Mouse (Mus musculus) embryonic facial prominence, embryonic 12.5 days (tissue): ENCODE data around the gene Krtap16-1. TPM values are rescaled to one million over a fixed set of nuclear protein-coding genes. Genes with fewer than 3 reads are reported as not detected.

Source experiments
- ATAC-seq: fragments of 200-750 bp; cut with Nextera tagmentation; 2 replicates; pipeline ENCODE4 v1.8.0; 2017; ENCODE audit not compliant: insufficient number of reproducible peaks, insufficient read depth, low FRiP score, low TSS enrichment
- H3K27ac ChIP-seq: fragments of 300-500 bp; sonication (generic); 2 replicates; pipeline ENCODE4 v1.5.1; 2016; ENCODE audit warnings: mild to moderate bottlenecking
- H3K27me3 ChIP-seq: fragments of 300-500 bp; sonication (generic); 2 replicates; pipeline ENCODE4 v1.6.1; 2016; ENCODE audit warnings: mild to moderate bottlenecking, moderate library complexity
- H3K36me3 ChIP-seq: fragments of 300-500 bp; sonication (generic); 2 replicates; pipeline ENCODE4 v1.6.1; 2016; ENCODE audit warnings: mild to moderate bottlenecking
- H3K4me1 ChIP-seq: fragments of 300-500 bp; sonication (generic); 2 replicates; pipeline ENCODE4 v1.6.1; 2016
- H3K4me2 ChIP-seq: fragments of 300-500 bp; sonication (generic); replicated peaks from 2 replicates; pipeline ENCODE4 v1.6.1; 2016; ENCODE audit warnings: mild to moderate bottlenecking, moderate library complexity
- H3K4me3 ChIP-seq: fragments of 300-500 bp; sonication (generic); 2 replicates; pipeline ENCODE4 v1.5.1; 2016; ENCODE audit warnings: mild to moderate bottlenecking
- H3K9ac ChIP-seq: fragments of 300-500 bp; sonication (generic); 2 replicates; pipeline ENCODE4 v1.6.1; 2016; ENCODE audit warnings: mild to moderate bottlenecking, moderate library complexity
- H3K9me3 ChIP-seq: fragments of 300-500 bp; sonication (generic); 2 replicates; pipeline ENCODE4 v1.6.1; 2016; ENCODE audit warnings: mild to moderate bottlenecking, moderate library complexity
- WGBS: fragments of 180-500 bp; shearing (Covaris S2); methylation state at CpG from one replicate; pipeline ENCODE4 v1.1.7; 2016; 5-methylcytosine and 5-hydroxymethylcytosine counted together
- polyA plus RNA-seq: library from polyadenylated mRNA; unstranded; fragments of >200 nt; fragmentation: Nextera tagmentation; extraction: Ambion mirVana; gene quantifications from 2 replicates; pipeline ENCODE4 v1.2.1, GENCODE M21; 2016

Krtap16-1 gene
- polyA plus RNA-seq, 1 experiment from 2014 or later = not detected

DNA sequence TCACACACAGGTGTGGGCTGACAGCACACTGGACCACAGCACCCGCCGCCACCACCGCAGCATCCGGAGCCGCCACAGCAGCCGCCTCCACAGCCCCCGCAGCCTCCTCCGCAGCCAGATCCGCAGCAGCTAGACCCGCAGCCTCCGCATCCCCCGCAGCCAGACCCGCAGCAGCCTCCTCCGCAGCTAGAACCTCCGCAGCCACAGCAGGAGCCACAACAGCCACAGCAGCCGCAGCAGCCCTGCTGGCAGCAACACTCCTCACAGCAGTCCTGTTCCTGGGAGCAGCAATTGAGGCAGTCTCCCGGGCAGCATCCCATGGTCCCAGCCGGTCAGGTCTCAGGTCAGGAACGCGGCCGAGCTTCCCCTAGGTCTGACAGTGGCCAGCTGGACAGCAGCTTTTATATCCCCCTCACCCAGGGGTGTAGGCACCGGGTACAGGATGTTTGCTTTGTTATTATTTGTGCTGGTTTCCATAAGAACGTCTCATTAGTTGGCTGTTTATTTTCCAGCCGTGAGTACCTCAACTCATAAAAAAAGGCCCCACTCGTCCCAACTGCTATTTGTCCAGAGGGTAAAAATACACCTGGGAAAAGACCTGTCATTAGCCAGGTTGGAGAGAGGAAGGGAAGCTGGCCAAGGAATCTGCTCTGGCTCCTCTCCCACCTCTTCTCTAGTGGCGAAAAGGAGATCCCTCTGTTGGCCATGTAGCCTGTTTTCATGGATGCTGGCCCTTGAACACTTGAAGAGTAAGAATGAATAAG, 7.4 kb upstream of the Krtap16-1 start, which contains the start of gene Krtap17-1:
Gene Krtap17-1, minus strand, starts transcription at position 375 of the 764 bp plus-strand sequence.
- WGBS = 26% methylated on average over 26 of the region's 26 CpGs

DNA sequence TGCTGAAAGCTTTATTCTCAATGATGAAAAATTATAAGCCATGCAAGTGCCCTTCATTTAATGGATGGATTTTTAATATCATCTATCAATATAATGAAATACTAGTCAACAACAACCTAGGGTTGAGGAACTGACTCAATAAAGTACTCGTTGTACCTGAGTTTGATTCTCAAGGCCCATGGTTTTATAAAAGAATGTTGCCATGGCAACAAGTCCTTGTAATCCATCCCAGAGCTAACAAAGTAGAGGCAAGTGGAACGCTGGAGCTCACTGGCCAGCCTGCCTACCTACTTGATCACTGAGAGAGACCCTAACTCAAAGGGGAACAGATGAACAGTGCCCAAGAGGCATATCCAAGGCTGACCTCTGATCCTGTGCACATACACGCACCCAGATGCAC, 4.2 kb upstream of the Krtap16-1 start:
- H3K4me1 ChIP-seq = no peaks in the 10 kb centered on the region
- no peak overlapping the region for H3K9ac ChIP-seq
- 82% methylated on average over 3 of the region's 3 CpGs for WGBS
- H3K36me3 ChIP-seq = no peaks in the 10 kb centered on the region
- H3K27ac ChIP-seq = no peak overlapping the region
- H3K27me3 ChIP-seq = peaks cover 28% of the 10 kb centered on the region
- no peak for ATAC-seq
- H3K4me2 ChIP-seq = no peak overlapping the region
- H3K9me3 ChIP-seq = no peaks in the 10 kb centered on the region
- H3K4me3 ChIP-seq = no peak overlapping the region

More for the DNA sequence above, 7.4 kb upstream of the Krtap16-1 start, which contains the start of gene Krtap17-1:
- no peaks in the 10 kb centered on the region for H3K36me3 ChIP-seq
- H3K4me1 ChIP-seq = no peaks in the 10 kb centered on the region
- no peak for ATAC-seq
- H3K9me3 ChIP-seq = no peaks in the 10 kb centered on the region
- no peak within 1 kb of the TSS for H3K27ac ChIP-seq
- H3K27me3 ChIP-seq = peaks cover 28% of the 10 kb centered on the region
- H3K4me3 ChIP-seq = no peak within 1 kb of the TSS
- H3K9ac ChIP-seq = no peak within 1 kb of the TSS
- H3K4me2 ChIP-seq = 0 out of 2 replicates have a peak within 1 kb of the TSS, but pooled peaks have one; percentile 5

DNA sequence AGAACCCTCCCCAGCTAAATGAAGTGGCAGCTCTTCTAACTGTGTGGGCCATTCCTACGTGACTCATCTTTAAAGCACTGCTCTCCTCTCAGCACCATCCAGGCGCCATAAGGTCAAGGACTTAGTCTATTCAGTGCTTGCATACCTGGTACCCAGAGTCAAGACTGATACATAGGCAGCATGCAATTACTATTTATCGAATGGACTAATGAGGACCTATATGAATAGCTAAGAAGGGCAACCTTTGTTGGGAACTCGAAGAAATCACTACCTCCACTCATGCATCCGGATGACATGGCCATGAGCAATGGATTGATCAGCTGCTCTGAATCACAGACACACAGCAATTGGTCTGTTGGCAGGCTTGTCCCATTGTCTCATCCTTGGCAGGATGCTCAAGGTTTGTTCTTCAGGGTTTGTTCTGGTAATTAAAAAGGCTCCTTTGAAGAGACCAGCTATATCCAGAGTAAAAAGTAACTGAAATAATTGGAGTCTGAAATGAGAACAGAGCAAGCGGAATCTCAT, 3.5 kb upstream of the Krtap16-1 start:
- Histone ChIP-seq H3K27ac (no peak overlapping the region), H3K36me3 (no peaks in the 10 kb centered on the region), H3K27me3 (peaks cover 24% of the 10 kb centered on the region), H3K9ac (no peak overlapping the region), H3K9me3 (no peaks in the 10 kb centered on the region), H3K4me1 (no peaks in the 10 kb centered on the region), H3K4me3 (no peak overlapping the region), H3K4me2 (no peak overlapping the region)
- WGBS = 84% methylated on average over 6 of the region's 6 CpGs
- ATAC-seq = no peak

DNA sequence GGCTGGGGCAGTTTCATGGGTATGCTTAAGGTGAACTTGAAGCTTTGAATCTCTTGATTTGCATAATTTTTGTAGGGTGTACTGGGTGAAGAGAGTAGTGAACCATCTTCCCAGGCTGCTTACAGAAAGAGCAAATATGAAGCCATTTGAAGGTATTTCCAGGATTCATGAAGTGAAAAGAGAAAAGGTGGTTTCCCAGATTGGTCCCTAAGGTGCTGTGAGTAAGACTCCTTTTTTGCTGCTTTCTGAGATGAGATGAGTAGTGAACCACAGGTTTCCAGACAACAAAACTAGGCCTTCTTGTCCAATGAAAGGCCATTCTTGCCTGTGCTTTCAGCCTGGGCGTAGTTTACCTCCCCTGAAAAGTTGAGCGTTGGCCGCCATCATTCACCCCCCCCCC, 2.1 kb upstream of the Krtap16-1 start:
- Histone ChIP-seq H3K27me3 (peaks cover 12% of the 10 kb centered on the region), H3K9ac (no peak overlapping the region), H3K27ac (no peak overlapping the region), H3K4me3 (no peak overlapping the region), H3K9me3 (no peaks in the 10 kb centered on the region), H3K4me1 (no peaks in the 10 kb centered on the region), H3K4me2 (no peak overlapping the region), H3K36me3 (no peaks in the 10 kb centered on the region)
- WGBS = 94% methylated on average over 3 of the region's 3 CpGs
- no peak for ATAC-seq

DNA sequence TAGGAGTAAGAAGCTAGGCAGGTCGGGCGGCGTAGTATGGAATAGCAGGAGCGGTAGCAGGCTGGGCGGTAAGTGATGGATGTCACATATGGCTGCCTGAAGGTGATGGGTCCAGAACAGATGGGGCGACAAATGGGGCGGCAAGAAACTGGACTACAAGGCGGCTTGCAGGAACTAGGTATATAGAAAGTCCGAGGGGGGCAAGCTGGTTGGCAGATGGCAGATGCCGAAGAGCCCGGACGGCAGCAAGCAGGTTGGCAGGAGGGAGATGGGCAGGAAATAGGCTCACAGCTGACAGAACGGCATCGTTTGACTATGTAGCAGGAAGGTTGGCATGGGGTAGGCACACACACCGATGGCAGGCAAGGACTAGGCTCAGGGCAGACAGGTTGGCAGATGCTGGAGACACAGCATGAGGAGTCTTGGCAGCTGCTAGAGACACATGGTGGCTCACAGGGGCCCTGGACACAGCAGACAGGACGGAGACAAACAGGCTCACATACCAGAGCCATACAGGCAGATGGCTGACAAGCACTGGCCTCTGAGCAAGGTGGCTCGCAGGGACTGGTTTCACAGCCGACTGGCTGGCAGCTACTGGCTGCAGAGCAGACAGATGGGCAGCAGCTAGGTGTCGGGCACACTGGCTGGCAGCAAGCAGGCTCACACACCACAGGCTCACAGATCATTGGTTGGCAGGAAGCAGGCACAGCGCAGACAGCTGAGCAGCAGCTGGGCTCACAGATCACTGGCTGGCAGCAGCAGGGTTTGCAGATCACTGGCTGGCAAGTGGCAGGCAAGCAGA, 905 bp downstream of the Krtap16-1 start:
- H3K27me3 ChIP-seq = 0 out of 2 replicates have a peak, but pooled peaks cover 2% of the 10 kb centered on the region
- no peak for ATAC-seq
- H3K36me3 ChIP-seq = no peaks in the 10 kb centered on the region
- H3K27ac ChIP-seq = no peak overlapping the region
- H3K9ac ChIP-seq = no peak overlapping the region
- 87% methylated on average over 20 of the region's 20 CpGs for WGBS
- H3K4me2 ChIP-seq = no peak overlapping the region
- no peaks in the 10 kb centered on the region for H3K9me3 ChIP-seq
- no peaks in the 10 kb centered on the region for H3K4me1 ChIP-seq
- no peak overlapping the region for H3K4me3 ChIP-seq

DNA sequence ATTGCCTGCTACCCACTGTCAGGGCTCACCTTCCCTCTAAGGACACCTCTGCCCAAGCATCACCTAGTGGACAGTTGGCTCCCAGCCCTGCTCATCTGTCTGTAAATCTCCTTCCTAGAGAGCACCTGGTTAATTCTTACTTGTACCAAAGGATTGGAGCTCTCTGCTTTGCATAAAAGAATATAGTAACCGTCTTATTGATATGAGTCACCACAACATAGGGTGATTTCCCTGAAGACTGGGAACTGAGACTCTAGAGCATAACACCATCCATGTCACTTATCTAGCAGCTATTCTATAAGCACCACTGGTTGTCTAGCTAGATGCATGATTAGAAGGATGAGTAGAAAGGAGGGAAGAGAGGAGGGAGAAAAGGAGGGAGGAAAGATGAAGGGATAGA, 3.0 kb downstream of the Krtap16-1 start:
- H3K4me2 ChIP-seq = no peak overlapping the region
- WGBS = 83% methylated on average over 1 of the region's 1 CpGs
- ATAC-seq = no peak
- H3K4me3 ChIP-seq = no peak overlapping the region
- no peaks in the 10 kb centered on the region for H3K4me1 ChIP-seq
- no peak overlapping the region for H3K27ac ChIP-seq
- no peak overlapping the region for H3K9ac ChIP-seq
- H3K9me3 ChIP-seq = no peaks in the 10 kb centered on the region
- H3K27me3 ChIP-seq = 0 out of 2 replicates have a peak, but pooled peaks cover 2% of the 10 kb centered on the region
- H3K36me3 ChIP-seq = no peaks in the 10 kb centered on the region

DNA sequence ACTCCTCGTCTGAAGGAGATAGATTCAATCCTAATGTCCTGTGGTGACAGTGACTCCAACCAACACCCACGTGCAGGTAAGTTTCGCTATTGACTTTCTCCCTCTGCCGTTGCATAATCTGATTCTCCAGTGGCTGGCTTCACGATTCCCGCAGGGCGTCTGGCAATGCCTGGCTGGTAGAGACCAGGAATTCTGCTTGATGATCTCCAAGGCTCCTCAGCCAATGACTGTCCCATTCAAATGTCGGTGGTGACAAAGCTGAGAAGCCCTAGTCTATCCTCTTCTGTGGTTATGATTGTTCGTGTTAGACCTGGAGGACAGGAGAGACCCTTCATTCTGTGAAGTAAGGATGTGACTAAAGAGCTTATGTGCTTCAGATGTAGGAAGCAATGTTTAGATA, 3.7 kb downstream of the Krtap16-1 start:
- no peak for ATAC-seq
- no peak overlapping the region for H3K27ac ChIP-seq
- 0 out of 2 replicates have a peak, but pooled peaks cover 2% of the 10 kb centered on the region for H3K27me3 ChIP-seq
- WGBS = 86% methylated on average over 9 of the region's 9 CpGs
- no peak overlapping the region for H3K4me2 ChIP-seq
- no peaks in the 10 kb centered on the region for H3K36me3 ChIP-seq
- no peak overlapping the region for H3K9ac ChIP-seq
- no peaks in the 10 kb centered on the region for H3K4me1 ChIP-seq
- H3K4me3 ChIP-seq = no peak overlapping the region
- H3K9me3 ChIP-seq = no peaks in the 10 kb centered on the region

DNA sequence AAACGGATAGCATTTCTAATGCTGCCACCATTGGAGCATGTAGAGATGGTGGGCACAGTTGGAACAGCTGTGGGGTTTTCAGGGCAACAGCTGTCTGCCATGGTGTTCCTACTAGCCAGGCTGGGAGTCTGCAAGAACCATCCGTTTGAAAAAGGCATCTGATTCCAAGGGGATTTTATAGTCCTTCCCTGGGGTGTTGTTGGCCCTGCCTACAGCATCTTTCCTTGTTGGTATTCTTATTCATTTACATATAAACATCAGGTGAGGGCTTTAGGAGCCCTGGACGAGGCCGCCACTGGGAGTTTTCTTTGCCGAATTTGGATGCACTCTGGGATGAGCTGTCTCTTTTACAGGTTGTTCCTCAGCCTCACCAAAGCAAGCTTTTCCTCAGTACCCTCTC, 7.4 kb downstream of the Krtap16-1 start, which contains the start of gene Krtap29-1:
Gene Krtap29-1, minus strand, starts transcription at position 101 of the 400 bp plus-strand sequence.
- no peak within 1 kb of the TSS for H3K4me2 ChIP-seq
- ATAC-seq = no peak
- H3K9me3 ChIP-seq = no peaks in the 10 kb centered on the region
- H3K4me3 ChIP-seq = no peak within 1 kb of the TSS
- 0 out of 2 replicates have a peak, but pooled peaks cover 2% of the 10 kb centered on the region for H3K27me3 ChIP-seq
- WGBS = 72% methylated on average over 5 of the region's 5 CpGs
- no peak within 1 kb of the TSS for H3K27ac ChIP-seq
- H3K36me3 ChIP-seq = no peaks in the 10 kb centered on the region
- no peaks in the 10 kb centered on the region for H3K4me1 ChIP-seq
- H3K9ac ChIP-seq = no peak within 1 kb of the TSS

DNA sequence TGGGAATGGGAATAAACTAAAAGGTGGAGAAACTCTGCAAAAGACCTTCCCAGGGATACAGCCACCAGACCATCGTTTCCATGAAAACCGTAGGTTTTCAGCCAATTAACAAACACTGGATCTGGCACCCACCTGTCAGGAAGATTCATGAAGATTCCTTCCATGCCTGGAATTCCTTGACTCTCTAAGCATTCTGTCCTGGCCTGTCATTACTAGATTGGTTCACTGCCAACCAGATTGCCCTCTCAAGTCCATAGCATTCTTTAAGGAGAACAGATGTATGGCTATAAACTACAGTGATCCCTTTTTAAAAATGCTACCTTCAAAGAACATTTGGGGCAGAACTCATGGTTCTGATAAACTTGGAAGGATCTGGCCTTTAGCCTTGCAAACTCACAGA, 20.4 kb downstream of the Krtap16-1 start:
- Histone ChIP-seq H3K9me3 (no peaks in the 10 kb centered on the region), H3K27me3 (no peaks in the 10 kb centered on the region), H3K4me1 (no peaks in the 10 kb centered on the region), H3K36me3 (no peaks in the 10 kb centered on the region), H3K4me2 (no peak overlapping the region), H3K27ac (no peak overlapping the region), H3K9ac (no peak overlapping the region), H3K4me3 (no peak overlapping the region)
- WGBS = 46% methylated on average over 2 of the region's 2 CpGs
- ATAC-seq = no peak

DNA sequence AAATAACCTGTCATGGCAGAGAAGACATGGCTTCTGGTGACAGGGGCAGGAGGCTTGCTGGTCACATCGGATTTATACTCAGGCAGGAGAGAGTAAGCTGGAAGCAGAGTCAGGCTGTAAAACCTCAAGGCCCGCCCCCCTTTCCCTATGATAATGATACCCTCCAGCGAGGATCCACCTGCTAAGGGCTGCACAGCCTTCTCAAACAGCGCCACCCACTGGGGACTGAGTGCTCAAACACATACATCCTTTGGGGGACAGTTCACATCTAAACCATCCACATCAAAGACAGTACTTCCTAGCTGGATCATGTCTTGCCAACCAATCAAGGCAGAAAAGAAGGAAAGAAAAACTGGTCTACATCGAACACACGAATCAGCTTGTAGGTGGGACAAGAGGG, 22.2 kb downstream of the Krtap16-1 start:
- Histone ChIP-seq H3K27me3 (no peaks in the 10 kb centered on the region), H3K9me3 (no peaks in the 10 kb centered on the region), H3K9ac (no peak overlapping the region), H3K36me3 (no peaks in the 10 kb centered on the region), H3K27ac (no peak overlapping the region), H3K4me1 (no peaks in the 10 kb centered on the region), H3K4me3 (no peak overlapping the region), H3K4me2 (no peak overlapping the region)
- ATAC-seq = no peak
- WGBS = 50% methylated on average over 6 of the region's 6 CpGs

DNA sequence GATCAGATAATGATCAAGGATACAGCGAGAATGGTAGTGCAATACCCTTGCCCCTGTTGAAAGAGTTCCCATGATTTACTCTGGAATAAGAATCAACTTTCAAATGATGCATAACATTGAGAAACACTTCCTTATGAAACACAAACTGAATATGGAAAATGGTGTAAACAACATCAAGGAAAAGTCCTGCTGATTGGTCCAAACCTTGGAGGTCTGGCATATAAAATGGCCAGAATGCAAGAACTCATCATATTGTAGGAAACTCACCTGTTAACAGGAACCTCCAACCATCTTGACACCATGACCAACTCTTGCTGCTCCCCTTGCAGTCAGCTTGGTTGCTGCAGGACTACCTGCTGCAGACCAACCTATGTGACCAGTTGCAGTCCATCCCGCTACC, 38.2 kb downstream of the Krtap16-1 start, which contains the start of gene Krtap9-5:
Gene Krtap9-5, plus strand, starts transcription at position 301 of the 400 bp plus-strand sequence.
- H3K4me1 ChIP-seq = no peaks in the 10 kb centered on the region
- no peak within 1 kb of the TSS for H3K4me3 ChIP-seq
- ATAC-seq = no peak
- no peaks in the 10 kb centered on the region for H3K36me3 ChIP-seq
- H3K9me3 ChIP-seq = no peaks in the 10 kb centered on the region
- no peak within 1 kb of the TSS for H3K27ac ChIP-seq
- 84% methylated on average over 2 of the region's 2 CpGs for WGBS
- H3K9ac ChIP-seq = no peak within 1 kb of the TSS
- no peaks in the 10 kb centered on the region for H3K27me3 ChIP-seq
- H3K4me2 ChIP-seq = no peak within 1 kb of the TSS
